Mouse (Mus musculus) heart, adult 9 months (tissue): Measurements from ENCODE around the gene Ugt1a8.
"Not testable (repeated sequence)": the region's sequence is repeated elsewhere in the genome, so short reads cannot be mapped to it uniquely, and the experiment has no call there.

Experiments
- DNase-seq, 2 experiments: peaks; one replicate each; pipeline ENCODE4 v3.0.0; 2022; ENCODE audit warnings: low spot score in 2 of 2

Gene Ugt1a8

GRCm38 (mm10) chr1:88109027-88109557 lies 21.5 kb downstream of the Ugt1a8 start:
- DNase-seq, result not testable (repeated sequence)

- not testable (repeated sequence) for DNase-seq
Observed at GRCm38 (mm10) chr1:88109604-88110003, 22.0 kb downstream of the Ugt1a8 start.

- not testable (repeated sequence) for DNase-seq
Observed at GRCm38 (mm10) chr1:88112769-88113168, 25.2 kb downstream of the Ugt1a8 start.

- DNase-seq, result not testable (repeated sequence)
Observed at GRCm38 (mm10) chr1:88120550-88120949, 32.9 kb downstream of the Ugt1a8 start.

GRCm38 (mm10) chr1:88121521-88121920 lies 33.9 kb downstream of the Ugt1a8 start:
- DNase-seq, result not testable (repeated sequence)

GRCm38 (mm10) chr1:88125827-88126360 lies 38.3 kb downstream of the Ugt1a8 start:
- DNase-seq, result not testable (repeated sequence)

GRCm38 (mm10) chr1:88129091-88129490 lies 41.5 kb downstream of the Ugt1a8 start:
- DNase-seq, result not testable (repeated sequence)

- DNase-seq, result not testable (repeated sequence)
Observed at GRCm38 (mm10) chr1:88130223-88130622, 42.6 kb downstream of the Ugt1a8 start.

- DNase-seq, result no peak
Observed at GRCm38 (mm10) chr1:88133908-88134456, 46.4 kb downstream of the Ugt1a8 start.

GRCm38 (mm10) chr1:88134457-88135011 lies 46.9 kb downstream of the Ugt1a8 start, which contains the start of gene Ugt1a6a:
TSS of gene Ugt1a6a (plus strand) at chr1:88134809.
- DNase-seq, result peak; percentile 33 to 43

- not testable (repeated sequence) for DNase-seq
Observed at GRCm38 (mm10) chr1:88135229-88135904, 47.8 kb downstream of the Ugt1a8 start.

GRCm38 (mm10) chr1:88136646-88137045 lies 49.0 kb downstream of the Ugt1a8 start:
- DNase-seq, result peak in 1 of 2 experiments; percentile 26

- DNase-seq, result no peak
Observed at GRCm38 (mm10) chr1:88137264-88137663, 49.7 kb downstream of the Ugt1a8 start.

GRCm38 (mm10) chr1:88138145-88138544 lies 50.5 kb downstream of the Ugt1a8 start:
- DNase-seq, result no peak

GRCm38 (mm10) chr1:88140492-88140891 lies 52.9 kb downstream of the Ugt1a8 start:
- DNase-seq, result not testable (repeated sequence)

- peak; percentile 6 to 9 for DNase-seq
Observed at GRCm38 (mm10) chr1:88143966-88144675, 56.5 kb downstream of the Ugt1a8 start.

- DNase-seq, result not testable (repeated sequence)
Observed at GRCm38 (mm10) chr1:88145278-88145677, 57.7 kb downstream of the Ugt1a8 start.

- DNase-seq, result not testable (repeated sequence)
Observed at GRCm38 (mm10) chr1:88150133-88150532, 62.5 kb downstream of the Ugt1a8 start.

GRCm38 (mm10) chr1:88158430-88158829 lies 70.8 kb downstream of the Ugt1a8 start:
- DNase-seq, result no peak

- no peak for DNase-seq
Observed at GRCm38 (mm10) chr1:88165711-88166110, 78.1 kb downstream of the Ugt1a8 start, which contains the start of gene Ugt1a5. TSS of gene Ugt1a5 (plus strand) at chr1:88166012.

- DNase-seq, result not testable (repeated sequence)
Observed at GRCm38 (mm10) chr1:88172190-88172589, 84.6 kb downstream of the Ugt1a8 start.

- no peak for DNase-seq
Observed at GRCm38 (mm10) chr1:88179657-88180056, 92.0 kb downstream of the Ugt1a8 start.
